Mouse (Mus musculus): ENCODE measurements at regions not wholly inside any gene's neighbourhood (a gene's known extent, or its start where the extent isn't known, plus 50 kb on each side); places are given as distances from the start of the nearest gene placed in this dataset.
"Not testable (repeated sequence)": the region's sequence is repeated elsewhere in the genome, so short reads cannot be mapped to it uniquely, and the experiment has no call there.

- no peak overlapping the region for H3K4me2 ChIP-seq
- H3K9ac ChIP-seq, result no peak overlapping the region
- H3K27ac ChIP-seq, result no peak overlapping the region
- 0 out of 2 replicates have a peak, but pooled peaks have one; percentile 46 for ATAC-seq (replicated peaks; ENCODE audit: low FRiP score)
- H3K4me3 ChIP-seq (replicated peaks), result no peak overlapping the region
- H3K36me3 ChIP-seq, result no peaks in the 10 kb centered on the region
- no peaks in the 10 kb centered on the region for H3K27me3 ChIP-seq
- no peaks in the 10 kb centered on the region for H3K9me3 ChIP-seq (replicated peaks)
- 69% methylated on average over 2 of the region's 2 CpGs for WGBS
- H3K4me1 ChIP-seq, result peaks cover 8% of the 10 kb centered on the region
Measured at GRCm38 (mm10) chr2:79036296-79036695, 168.4 kb downstream of the Ube2e3 start.

GRCm38 (mm10) chr2:79038624-79039023, 170.7 kb downstream of the Ube2e3 start:
- no peak overlapping the region for H3K9ac ChIP-seq
- H3K36me3 ChIP-seq, result no peaks in the 10 kb centered on the region
- 66% methylated on average over 5 of the region's 5 CpGs for WGBS
- no peak overlapping the region for H3K4me2 ChIP-seq
- H3K9me3 ChIP-seq (replicated peaks), result no peaks in the 10 kb centered on the region
- H3K27me3 ChIP-seq, result no peaks in the 10 kb centered on the region
- H3K4me3 ChIP-seq (replicated peaks), result no peak overlapping the region
- ATAC-seq (replicated peaks; ENCODE audit: low FRiP score), result no peak
- peaks cover 8% of the 10 kb centered on the region for H3K4me1 ChIP-seq
- H3K27ac ChIP-seq, result no peak overlapping the region

GRCm38 (mm10) chr2:79044804-79045203, 176.9 kb downstream of the Ube2e3 start:
- H3K27me3 ChIP-seq; H3K4me3 ChIP-seq (replicated peaks); H3K4me2 ChIP-seq; H3K9ac ChIP-seq; H3K9me3 ChIP-seq (replicated peaks); ATAC-seq (replicated peaks; ENCODE audit: low FRiP score); H3K36me3 ChIP-seq; H3K27ac ChIP-seq; H3K4me1 ChIP-seq: not testable (repeated sequence)
- WGBS, result 68% methylated on average over 3 of the region's 3 CpGs

- H3K9ac ChIP-seq, result no peak overlapping the region
- ATAC-seq (replicated peaks; ENCODE audit: low FRiP score), result no peak
- no peak overlapping the region for H3K4me3 ChIP-seq (replicated peaks)
- no peaks in the 10 kb centered on the region for H3K27me3 ChIP-seq
- WGBS, result 74% methylated on average over 4 of the region's 4 CpGs
- H3K4me2 ChIP-seq, result no peak overlapping the region
- H3K27ac ChIP-seq, result no peak overlapping the region
- no peaks in the 10 kb centered on the region for H3K4me1 ChIP-seq
- no peaks in the 10 kb centered on the region for H3K9me3 ChIP-seq (replicated peaks)
- no peaks in the 10 kb centered on the region for H3K36me3 ChIP-seq
Measured at GRCm38 (mm10) chr2:79045508-79045907, 177.6 kb downstream of the Ube2e3 start.

GRCm38 (mm10) chr2:79048020-79048419, 180.1 kb downstream of the Ube2e3 start:
- Histone ChIP-seq H3K36me3 (no peaks in the 10 kb centered on the region), H3K9ac (no peak overlapping the region), H3K9me3 (replicated peaks) (no peaks in the 10 kb centered on the region), H3K4me1 (no peaks in the 10 kb centered on the region), H3K27me3 (no peaks in the 10 kb centered on the region), H3K4me3 (replicated peaks) (no peak overlapping the region), H3K4me2 (no peak overlapping the region), H3K27ac (no peak overlapping the region)
- no peak for ATAC-seq (replicated peaks; ENCODE audit: low FRiP score)
- 68% methylated on average over 7 of the region's 7 CpGs for WGBS

- H3K4me2 ChIP-seq, result no peak overlapping the region
- H3K36me3 ChIP-seq, result no peaks in the 10 kb centered on the region
- no peaks in the 10 kb centered on the region for H3K4me1 ChIP-seq
- H3K27me3 ChIP-seq, result no peaks in the 10 kb centered on the region
- 86% methylated on average over 5 of the region's 5 CpGs for WGBS
- no peaks in the 10 kb centered on the region for H3K9me3 ChIP-seq (replicated peaks)
- no peak overlapping the region for H3K27ac ChIP-seq
- H3K4me3 ChIP-seq (replicated peaks), result no peak overlapping the region
- no peak for ATAC-seq (replicated peaks; ENCODE audit: low FRiP score)
- H3K9ac ChIP-seq, result no peak overlapping the region
Measured at GRCm38 (mm10) chr2:79048777-79049537, 181.0 kb downstream of the Ube2e3 start.

GRCm38 (mm10) chr2:79050495-79051046, 182.6 kb downstream of the Ube2e3 start:
- Histone ChIP-seq H3K9me3 (replicated peaks) (no peaks in the 10 kb centered on the region), H3K4me1 (no peaks in the 10 kb centered on the region), H3K9ac (no peak overlapping the region), H3K27ac (no peak overlapping the region), H3K4me3 (replicated peaks) (no peak overlapping the region), H3K27me3 (no peaks in the 10 kb centered on the region), H3K36me3 (no peaks in the 10 kb centered on the region), H3K4me2 (no peak overlapping the region)
- no peak for ATAC-seq (replicated peaks; ENCODE audit: low FRiP score)
- WGBS, result 83% methylated on average over 1 of the region's 1 CpGs

- ATAC-seq (replicated peaks; ENCODE audit: low FRiP score), result no peak
- H3K9me3 ChIP-seq (replicated peaks), result no peaks in the 10 kb centered on the region
- no peak overlapping the region for H3K27ac ChIP-seq
- no peaks in the 10 kb centered on the region for H3K4me1 ChIP-seq
- H3K27me3 ChIP-seq, result no peaks in the 10 kb centered on the region
- H3K36me3 ChIP-seq, result no peaks in the 10 kb centered on the region
- no peak overlapping the region for H3K4me3 ChIP-seq (replicated peaks)
- no peak overlapping the region for H3K9ac ChIP-seq
- H3K4me2 ChIP-seq, result no peak overlapping the region
- WGBS, result 77% methylated on average over 1 of the region's 1 CpGs
Measured at GRCm38 (mm10) chr2:79052226-79052625, 184.3 kb downstream of the Ube2e3 start.

GRCm38 (mm10) chr2:79056138-79056537, 188.2 kb downstream of the Ube2e3 start:
- 77% methylated on average over 2 of the region's 2 CpGs for WGBS
- Histone ChIP-seq H3K36me3 (no peaks in the 10 kb centered on the region), H3K9me3 (replicated peaks) (no peaks in the 10 kb centered on the region), H3K9ac (no peak overlapping the region), H3K27me3 (no peaks in the 10 kb centered on the region), H3K27ac (no peak overlapping the region), H3K4me2 (no peak overlapping the region), H3K4me3 (replicated peaks) (no peak overlapping the region), H3K4me1 (no peaks in the 10 kb centered on the region)
- no peak for ATAC-seq (replicated peaks; ENCODE audit: low FRiP score)

GRCm38 (mm10) chr2:79059115-79059943, 191.4 kb downstream of the Ube2e3 start:
- no peak overlapping the region for H3K9ac ChIP-seq
- no peaks in the 10 kb centered on the region for H3K4me1 ChIP-seq
- no peaks in the 10 kb centered on the region for H3K9me3 ChIP-seq (replicated peaks)
- no peaks in the 10 kb centered on the region for H3K36me3 ChIP-seq
- H3K27me3 ChIP-seq, result no peaks in the 10 kb centered on the region
- no peak overlapping the region for H3K27ac ChIP-seq
- H3K4me3 ChIP-seq (replicated peaks), result no peak overlapping the region
- ATAC-seq (replicated peaks; ENCODE audit: low FRiP score), result no peak
- WGBS, result 83% methylated on average over 7 of the region's 7 CpGs
- no peak overlapping the region for H3K4me2 ChIP-seq

- Histone ChIP-seq H3K27me3 (no peaks in the 10 kb centered on the region), H3K4me3 (replicated peaks) (no peak overlapping the region), H3K4me2 (no peak overlapping the region), H3K9ac (no peak overlapping the region), H3K36me3 (no peaks in the 10 kb centered on the region), H3K9me3 (replicated peaks) (no peaks in the 10 kb centered on the region), H3K4me1 (no peaks in the 10 kb centered on the region), H3K27ac (no peak overlapping the region)
- no peak for ATAC-seq (replicated peaks; ENCODE audit: low FRiP score)
- 87% methylated on average over 4 of the region's 4 CpGs for WGBS
Measured at GRCm38 (mm10) chr2:79059944-79060238, 192.0 kb downstream of the Ube2e3 start.

- H3K27ac ChIP-seq, result no peak overlapping the region
- H3K9me3 ChIP-seq (replicated peaks), result no peaks in the 10 kb centered on the region
- H3K36me3 ChIP-seq, result no peaks in the 10 kb centered on the region
- H3K27me3 ChIP-seq, result no peaks in the 10 kb centered on the region
- WGBS, result 73% methylated on average over 7 of the region's 7 CpGs
- H3K4me2 ChIP-seq, result no peak overlapping the region
- no peak for ATAC-seq (replicated peaks; ENCODE audit: low FRiP score)
- no peaks in the 10 kb centered on the region for H3K4me1 ChIP-seq
- no peak overlapping the region for H3K4me3 ChIP-seq (replicated peaks)
- no peak overlapping the region for H3K9ac ChIP-seq
Measured at GRCm38 (mm10) chr2:79060320-79060719, 192.4 kb downstream of the Ube2e3 start.
